Mouse (Mus musculus) heart, postnatal 0 days (tissue): ENCODE measurements around the gene Tmbim7.

Source experiments
- CTCF ChIP-seq: IDR thresholded peaks from 2 replicates; pipeline ENCODE4 v1.5.1; 2016; ENCODE audit warnings: antibody characterized with exemption, control low read depth, low read depth
- EP300 ChIP-seq: IDR thresholded peaks from 2 replicates; pipeline ENCODE4 v1.6.1; 2016; ENCODE audit warnings: antibody characterized with exemption, low read depth

- no peak for TF ChIP-seq EP300
- TF ChIP-seq CTCF = no peak
These were observed 19.1 kb downstream of the Tmbim7 start for GRCm38 (mm10) chr5:3669938-3670554.
